Mouse (Mus musculus): ENCODE data around the gene Alk. TPM values are rescaled to one million over a fixed set of nuclear protein-coding genes. Genes with fewer than 3 reads are reported as not detected.

Gene Alk
- total RNA-seq, 1 experiment from 2014 or later, result not detected

DNA sequence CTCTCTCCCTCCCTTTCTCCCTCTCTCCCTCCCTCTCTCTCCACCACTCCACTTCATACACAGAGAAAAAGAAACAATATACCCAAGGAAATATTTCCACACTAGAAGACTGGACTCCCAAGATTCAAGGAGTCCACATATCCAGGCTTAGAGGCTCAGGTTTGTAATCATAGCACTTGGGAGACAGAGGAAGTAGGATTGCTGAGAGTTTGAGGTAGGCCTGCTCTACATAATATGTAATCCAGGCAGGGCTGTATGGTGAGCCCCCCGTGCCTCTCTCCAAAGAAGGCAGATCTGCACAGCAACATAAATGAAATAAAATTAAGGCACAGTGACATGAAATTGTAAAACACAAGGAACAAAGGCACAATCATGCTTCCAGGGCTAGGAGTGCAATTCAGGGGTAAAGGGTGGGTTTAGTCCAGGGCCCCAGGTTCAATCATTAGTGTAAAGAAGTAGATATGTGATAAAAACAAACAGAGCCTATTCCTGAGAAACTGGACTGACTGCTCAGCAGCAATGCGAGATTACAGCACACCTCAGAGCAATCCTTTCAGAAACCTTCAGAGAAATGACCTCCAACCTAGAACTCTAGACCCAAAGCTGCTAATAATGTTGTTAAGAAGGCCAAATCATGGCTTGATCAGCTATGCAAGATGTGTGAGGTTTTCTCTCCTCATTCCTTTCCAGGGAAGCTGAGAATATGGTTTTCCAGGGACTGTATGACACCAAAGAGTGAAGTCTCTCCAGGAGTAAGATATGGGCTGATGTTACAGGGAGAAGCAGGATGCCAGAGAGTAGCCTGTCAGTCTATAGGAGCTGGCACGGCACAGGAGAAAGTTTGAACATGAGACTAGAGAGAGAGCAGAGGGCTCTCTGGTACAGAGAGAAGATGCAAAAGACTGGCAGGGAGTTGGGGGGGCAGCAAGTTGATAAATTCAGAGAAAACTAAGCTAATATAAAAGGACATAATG lies 158.9 kb downstream of the Alk start:
- no peak for ATAC-seq (ENCODE audit: extremely low read depth, insufficient number of reproducible peaks, low FRiP score, poor library complexity, severe bottlenecking)

DNA sequence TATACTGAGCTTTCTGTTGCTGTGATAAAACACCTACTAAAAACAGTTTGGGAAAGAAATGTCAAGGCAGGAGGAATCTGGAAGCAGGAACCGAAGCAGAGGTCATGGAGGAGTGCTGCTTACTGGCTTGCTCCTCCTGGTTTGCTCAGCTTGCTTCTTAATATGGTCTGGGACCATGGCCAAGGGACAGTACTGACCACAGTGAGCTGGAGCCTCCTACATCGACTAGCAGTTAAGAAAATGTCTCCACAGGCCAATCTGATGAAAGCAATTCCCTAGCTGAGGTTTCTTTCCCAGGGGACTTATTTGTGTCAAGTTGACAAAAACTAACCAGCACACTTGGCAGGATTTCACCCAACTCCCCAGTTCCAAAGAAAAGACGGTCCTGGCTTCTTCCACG lies 187.0 kb downstream of the Alk start:
- ATAC-seq (ENCODE audit: extremely low read depth, insufficient number of reproducible peaks, low FRiP score, poor library complexity, severe bottlenecking), result no peak

- ATAC-seq (ENCODE audit: extremely low read depth, insufficient number of reproducible peaks, low FRiP score, poor library complexity, severe bottlenecking), result no peak
These were observed 189.8 kb downstream of the Alk start for GRCm38 (mm10) chr17:72414676-72415075.

DNA sequence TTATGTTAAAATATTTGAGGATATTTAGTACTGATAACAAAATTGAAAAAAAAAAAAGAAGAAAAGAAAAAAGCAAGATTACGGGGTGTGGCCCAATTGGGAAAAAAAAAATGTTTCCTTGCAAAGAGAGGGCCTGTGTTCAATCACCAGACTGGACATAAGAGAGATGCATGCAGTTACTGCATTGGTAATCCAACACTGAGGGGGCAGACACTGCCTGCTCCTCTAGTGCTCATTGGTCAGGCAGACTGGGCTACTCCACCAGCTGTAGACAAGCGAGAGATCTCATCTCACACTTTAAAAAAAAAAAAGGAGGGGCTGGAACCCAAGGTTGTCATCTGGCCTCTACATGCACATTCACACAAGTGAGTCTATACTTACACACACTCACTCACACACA lies 199.6 kb downstream of the Alk start:
- no peak for ATAC-seq (ENCODE audit: extremely low read depth, insufficient number of reproducible peaks, low FRiP score, poor library complexity, severe bottlenecking)

GRCm38 (mm10) chr17:72401861-72402260 lies 202.6 kb downstream of the Alk start:
- ATAC-seq (ENCODE audit: extremely low read depth, insufficient number of reproducible peaks, low FRiP score, poor library complexity, severe bottlenecking), result no peak

GRCm38 (mm10) chr17:72401349-72401748 lies 203.1 kb downstream of the Alk start:
- ATAC-seq (ENCODE audit: extremely low read depth, insufficient number of reproducible peaks, low FRiP score, poor library complexity, severe bottlenecking), result no peak

GRCm38 (mm10) chr17:72399331-72400059 lies 204.9 kb downstream of the Alk start:
- no peak for ATAC-seq (ENCODE audit: extremely low read depth, insufficient number of reproducible peaks, low FRiP score, poor library complexity, severe bottlenecking)

DNA sequence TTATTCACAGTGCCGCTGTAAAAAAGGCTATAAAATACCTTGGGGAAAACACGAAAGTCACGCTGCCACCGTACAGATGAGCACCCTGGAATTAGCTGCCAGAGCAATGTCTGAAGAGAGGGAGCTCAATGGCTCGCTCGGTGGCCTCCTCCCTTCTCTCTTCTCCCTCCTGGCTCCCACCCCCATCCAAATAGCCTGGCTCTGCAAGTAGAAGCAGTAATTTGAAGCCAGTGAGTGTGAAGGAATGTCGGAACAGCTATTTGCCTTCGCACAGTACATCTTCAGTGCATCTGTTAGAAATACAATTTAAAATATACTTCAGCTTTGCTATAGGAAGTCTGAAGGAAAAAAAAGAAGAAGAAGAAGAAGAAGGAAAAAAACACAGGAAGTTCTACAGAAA lies 208.5 kb downstream of the Alk start:
- no peak for ATAC-seq (ENCODE audit: extremely low read depth, insufficient number of reproducible peaks, low FRiP score, poor library complexity, severe bottlenecking)

DNA sequence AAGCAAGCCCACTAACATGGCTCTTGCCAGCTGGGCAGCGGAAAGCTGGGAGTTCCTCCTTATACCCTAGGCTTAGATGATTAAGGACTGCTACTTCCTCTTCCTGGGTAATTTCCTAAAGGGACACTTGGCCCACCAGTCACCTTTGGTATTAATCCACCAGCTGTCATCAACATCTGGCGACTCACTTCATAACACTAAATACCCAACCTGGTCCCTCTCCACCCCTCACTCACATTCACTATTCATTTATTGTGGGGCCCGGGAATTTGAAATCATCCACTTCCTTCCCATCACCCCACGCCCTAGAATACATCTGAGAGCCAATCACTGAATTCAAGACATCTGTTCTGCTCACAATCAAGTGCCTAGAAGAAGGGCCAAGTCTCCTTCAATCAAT lies 235.4 kb downstream of the Alk start:
- no peak for ATAC-seq (ENCODE audit: extremely low read depth, insufficient number of reproducible peaks, low FRiP score, poor library complexity, severe bottlenecking)

- ATAC-seq (ENCODE audit: extremely low read depth, insufficient number of reproducible peaks, low FRiP score, poor library complexity, severe bottlenecking), result no peak
These were observed 241.5 kb downstream of the Alk start for GRCm38 (mm10) chr17:72362811-72363496.

GRCm38 (mm10) chr17:72361961-72362360 lies 242.5 kb downstream of the Alk start:
- ATAC-seq (ENCODE audit: extremely low read depth, insufficient number of reproducible peaks, low FRiP score, poor library complexity, severe bottlenecking), result no peak

DNA sequence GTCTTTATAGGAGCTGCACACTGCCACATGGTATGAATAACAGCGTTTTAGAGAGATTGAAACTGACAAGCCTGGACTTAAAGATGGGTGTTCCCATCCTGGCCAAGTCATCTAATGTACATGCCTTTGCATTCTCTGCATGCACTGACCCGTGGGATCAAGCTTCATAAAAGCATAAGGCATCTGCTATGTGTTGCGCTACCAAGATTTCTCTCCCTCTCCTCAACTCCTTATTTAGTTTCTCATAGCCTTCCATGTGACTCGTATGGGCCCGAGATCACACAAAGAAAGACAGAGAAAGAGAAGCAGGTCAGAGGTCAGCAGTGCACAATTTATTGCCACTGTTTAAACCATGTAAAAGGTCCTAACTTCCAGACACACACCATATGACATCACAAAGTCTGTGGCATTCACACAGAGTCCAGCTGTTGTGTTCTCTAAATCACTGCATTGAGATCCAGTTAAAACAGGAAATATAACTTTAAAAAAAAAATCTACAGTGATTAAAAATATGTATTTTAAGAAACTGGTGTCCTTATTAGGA lies 247.6 kb downstream of the Alk start:
- ATAC-seq (ENCODE audit: extremely low read depth, insufficient number of reproducible peaks, low FRiP score, poor library complexity, severe bottlenecking), result no peak

DNA sequence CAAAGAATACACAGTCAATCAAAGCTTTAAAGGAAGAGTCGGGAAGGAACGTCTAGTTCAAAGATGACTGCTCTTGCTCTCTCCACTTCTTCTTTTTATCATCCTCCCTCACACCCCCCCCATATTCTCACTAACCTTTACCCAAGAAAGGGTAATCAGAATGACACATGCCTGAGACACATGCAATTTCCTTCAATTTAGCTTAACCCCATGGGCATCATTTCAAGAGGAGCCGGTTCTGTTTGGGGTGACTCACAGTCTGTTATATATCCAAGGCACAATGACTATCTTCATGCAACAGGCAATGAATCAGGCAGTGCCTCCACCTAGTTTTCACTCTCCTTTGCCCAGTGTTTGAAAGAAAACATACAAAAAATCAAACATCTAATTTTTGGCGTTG lies 265.0 kb downstream of the Alk start:
- no peak for ATAC-seq (ENCODE audit: extremely low read depth, insufficient number of reproducible peaks, low FRiP score, poor library complexity, severe bottlenecking)

- ATAC-seq (ENCODE audit: extremely low read depth, insufficient number of reproducible peaks, low FRiP score, poor library complexity, severe bottlenecking), result no peak
These were observed 271.5 kb downstream of the Alk start for GRCm38 (mm10) chr17:72332909-72333308.

GRCm38 (mm10) chr17:72325941-72326340 lies 278.5 kb downstream of the Alk start:
- no peak for ATAC-seq (ENCODE audit: extremely low read depth, insufficient number of reproducible peaks, low FRiP score, poor library complexity, severe bottlenecking)

GRCm38 (mm10) chr17:72319576-72319975 lies 284.9 kb downstream of the Alk start:
- no peak for ATAC-seq (ENCODE audit: extremely low read depth, insufficient number of reproducible peaks, low FRiP score, poor library complexity, severe bottlenecking)

DNA sequence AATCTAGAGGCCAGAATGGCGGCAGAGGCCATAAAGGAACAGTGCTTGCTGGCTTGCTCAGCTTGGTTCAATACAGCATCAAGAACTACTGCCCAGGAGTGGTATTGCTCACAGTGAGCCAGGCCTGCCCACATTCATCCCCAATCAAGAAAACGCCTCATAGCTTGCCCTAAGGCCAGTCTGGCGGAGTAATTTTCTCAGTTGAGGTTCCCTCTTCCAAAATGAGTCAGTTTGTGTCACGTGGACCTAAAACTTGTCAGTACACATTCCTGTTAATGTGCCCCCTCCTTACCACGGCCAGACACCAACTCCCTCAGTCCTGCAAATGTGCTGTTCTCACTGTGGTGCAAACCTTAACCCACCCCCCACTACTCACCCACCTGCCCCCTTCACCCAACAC lies 304.8 kb downstream of the Alk start:
- ATAC-seq (ENCODE audit: extremely low read depth, insufficient number of reproducible peaks, low FRiP score, poor library complexity, severe bottlenecking), result no peak

GRCm38 (mm10) chr17:72296349-72296748 lies 308.1 kb downstream of the Alk start:
- ATAC-seq (ENCODE audit: extremely low read depth, insufficient number of reproducible peaks, low FRiP score, poor library complexity, severe bottlenecking), result no peak

GRCm38 (mm10) chr17:72293267-72293580 lies 311.2 kb downstream of the Alk start:
- no peak for ATAC-seq (ENCODE audit: extremely low read depth, insufficient number of reproducible peaks, low FRiP score, poor library complexity, severe bottlenecking)

Data from neutrophil, adult 5-6 weeks (primary cell).